Mouse (Mus musculus): ENCODE data around the gene Atp6v0a1.

Atp6v0a1 gene

GRCm38 (mm10) chr11:101060126-101060525 is 50.9 kb downstream of the Atp6v0a1 start:
- DNase-seq (ENCODE audit: low read depth, low spot score), result no peak

- no peak for DNase-seq (ENCODE audit: low read depth, low spot score)
Observed at GRCm38 (mm10) chr11:101061049-101061448, 51.8 kb downstream of the Atp6v0a1 start.

GRCm38 (mm10) chr11:101062165-101062884 is 53.1 kb downstream of the Atp6v0a1 start:
- no peak for DNase-seq (ENCODE audit: low read depth, low spot score)

- DNase-seq (ENCODE audit: low read depth, low spot score), result no peak
Observed at GRCm38 (mm10) chr11:101062971-101063675, 53.9 kb downstream of the Atp6v0a1 start.

- DNase-seq (ENCODE audit: low read depth, low spot score), result no peak
Observed at GRCm38 (mm10) chr11:101063676-101064327, 54.5 kb downstream of the Atp6v0a1 start.

- DNase-seq (ENCODE audit: low read depth, low spot score), result no peak
Observed at GRCm38 (mm10) chr11:101064462-101064861, 55.2 kb downstream of the Atp6v0a1 start.

- DNase-seq (ENCODE audit: low read depth, low spot score), result no peak
Observed at GRCm38 (mm10) chr11:101065002-101065401, 55.8 kb downstream of the Atp6v0a1 start.

- DNase-seq (ENCODE audit: low read depth, low spot score), result peak; percentile 81
Observed at GRCm38 (mm10) chr11:101066549-101067412, 57.5 kb downstream of the Atp6v0a1 start.

GRCm38 (mm10) chr11:101069391-101070188 is 60.3 kb downstream of the Atp6v0a1 start, which contains the start of gene Naglu:
Gene Naglu, plus strand, starts transcription at chr11:101070012.
- DNase-seq (ENCODE audit: low read depth, low spot score), result peak; percentile 96

GRCm38 (mm10) chr11:101070189-101070527 is 60.9 kb downstream of the Atp6v0a1 start:
- no peak for DNase-seq (ENCODE audit: low read depth, low spot score)

GRCm38 (mm10) chr11:101070987-101071386 is 61.7 kb downstream of the Atp6v0a1 start:
- DNase-seq (ENCODE audit: low read depth, low spot score), result no peak

GRCm38 (mm10) chr11:101071810-101072428 is 62.7 kb downstream of the Atp6v0a1 start:
- DNase-seq (ENCODE audit: low read depth, low spot score), result no peak

GRCm38 (mm10) chr11:101078121-101078520 is 68.9 kb downstream of the Atp6v0a1 start, which contains the start of gene Hsd17b1:
Gene Hsd17b1, plus strand, starts transcription at chr11:101078411.
- no peak for DNase-seq (ENCODE audit: low read depth, low spot score)

- DNase-seq (ENCODE audit: low read depth, low spot score), result no peak
Observed at GRCm38 (mm10) chr11:101079746-101080145, 70.5 kb downstream of the Atp6v0a1 start.

- DNase-seq (ENCODE audit: low read depth, low spot score), result no peak
Observed at GRCm38 (mm10) chr11:101080421-101080820, 71.2 kb downstream of the Atp6v0a1 start.

GRCm38 (mm10) chr11:101081659-101082058 is 72.4 kb downstream of the Atp6v0a1 start:
- DNase-seq (ENCODE audit: low read depth, low spot score), result no peak

- DNase-seq (ENCODE audit: low read depth, low spot score), result peak; percentile 94
Observed at GRCm38 (mm10) chr11:101082208-101083082, 73.2 kb downstream of the Atp6v0a1 start, which contains the start of gene Coasy. Gene Coasy, plus strand, starts transcription at chr11:101082565.

GRCm38 (mm10) chr11:101083083-101083697 is 73.9 kb downstream of the Atp6v0a1 start:
- no peak for DNase-seq (ENCODE audit: low read depth, low spot score)

GRCm38 (mm10) chr11:101084246-101084645 is 75.0 kb downstream of the Atp6v0a1 start:
- DNase-seq (ENCODE audit: low read depth, low spot score), result no peak

Data from A20 (cell line).